Mouse (Mus musculus) stomach, embryonic 15.5 days (tissue): ENCODE results near the gene Gm20661. TPM values are rescaled to one million over a fixed set of nuclear protein-coding genes. Genes with fewer than 3 reads are reported as not detected.
A peak's percentile ranks its signal among the peaks of the same experiment; 100 is the strongest.
"Not testable (repeated sequence)": the region's sequence is repeated elsewhere in the genome, so short reads cannot be mapped to it uniquely, and the experiment has no call there.

Experiments used
- ATAC-seq: fragments of 200-750 bp; cut with Nextera tagmentation; 2 replicates; pipeline ENCODE4 v1.8.0; 2017; ENCODE audit warnings: low read depth, moderate number of reproducible peaks, moderate TSS enrichment; ENCODE audit not compliant: insufficient read depth, low FRiP score
- H3K27ac ChIP-seq: fragments of 300-500 bp; sonication (generic); 2 replicates; pipeline ENCODE4 v1.5.1; 2015; ENCODE audit warnings: mild to moderate bottlenecking, inconsistent platforms
- H3K27me3 ChIP-seq: fragments of 300-500 bp; sonication (generic); replicated peaks from 2 replicates; pipeline ENCODE4 v1.6.1; 2015; ENCODE audit warnings: inconsistent platforms
- H3K36me3 ChIP-seq: fragments of 300-500 bp; sonication (generic); 2 replicates; pipeline ENCODE4 v1.6.1; 2015; ENCODE audit warnings: inconsistent platforms
- H3K4me1 ChIP-seq: fragments of 300-500 bp; sonication (generic); 2 replicates; pipeline ENCODE4 v1.6.1; 2015; ENCODE audit warnings: inconsistent platforms
- H3K4me2 ChIP-seq: fragments of 300-500 bp; sonication (generic); 2 replicates; pipeline ENCODE4 v1.6.1; 2015; ENCODE audit warnings: mild to moderate bottlenecking, inconsistent platforms
- H3K4me3 ChIP-seq: fragments of 300-500 bp; sonication (generic); replicated peaks from 2 replicates; pipeline ENCODE4 v1.5.1; 2015; ENCODE audit warnings: inconsistent platforms
- H3K9ac ChIP-seq: fragments of 300-500 bp; sonication (generic); 2 replicates; pipeline ENCODE4 v1.6.1; 2015; ENCODE audit warnings: inconsistent platforms
- H3K9me3 ChIP-seq: fragments of 300-500 bp; sonication (generic); 2 replicates; pipeline ENCODE4 v1.6.1; 2016; ENCODE audit warnings: inconsistent platforms
- WGBS: fragments of 180-500 bp; shearing (Covaris S2); methylation state at CpG from one replicate; pipeline ENCODE4 v1.1.7; 2015; 5-methylcytosine and 5-hydroxymethylcytosine counted together
- polyA plus RNA-seq: library from polyadenylated mRNA; unstranded; fragments of >200 nt; fragmentation: Nextera tagmentation; extraction: Ambion mirVana; gene quantifications from 2 replicates; pipeline ENCODE4 v1.2.1, GENCODE M21; 2015

The Gm20661 gene
- polyA plus RNA-seq, 1 experiment from 2014 or later: 6.1 TPM

- Histone ChIP-seq H3K27ac (no peak overlapping the region), H3K36me3 (no peaks in the 10 kb centered on the region), H3K9ac (no peak overlapping the region), H3K9me3 (no peaks in the 10 kb centered on the region), H3K27me3 (no peaks in the 10 kb centered on the region), H3K4me2 (no peak overlapping the region), H3K4me3 (no peak overlapping the region), H3K4me1 (0 out of 2 replicates have a peak, but pooled peaks cover 7% of the 10 kb centered on the region)
- WGBS: 82% methylated on average over 5 of the region's 5 CpGs
- no peak for ATAC-seq
Observed at GRCm38 (mm10) chr9:108008041-108008440, 25.2 kb downstream of the Gm20661 start.

GRCm38 (mm10) chr9:108010385-108010784 is 27.5 kb downstream of the Gm20661 start:
- Histone ChIP-seq H3K9ac (no peak overlapping the region), H3K9me3 (no peaks in the 10 kb centered on the region), H3K27me3 (no peaks in the 10 kb centered on the region), H3K4me3 (no peak overlapping the region), H3K4me2 (no peak overlapping the region), H3K27ac (no peak overlapping the region), H3K36me3 (no peaks in the 10 kb centered on the region), H3K4me1 (no peaks in the 10 kb centered on the region)
- no peak for ATAC-seq

DNA sequence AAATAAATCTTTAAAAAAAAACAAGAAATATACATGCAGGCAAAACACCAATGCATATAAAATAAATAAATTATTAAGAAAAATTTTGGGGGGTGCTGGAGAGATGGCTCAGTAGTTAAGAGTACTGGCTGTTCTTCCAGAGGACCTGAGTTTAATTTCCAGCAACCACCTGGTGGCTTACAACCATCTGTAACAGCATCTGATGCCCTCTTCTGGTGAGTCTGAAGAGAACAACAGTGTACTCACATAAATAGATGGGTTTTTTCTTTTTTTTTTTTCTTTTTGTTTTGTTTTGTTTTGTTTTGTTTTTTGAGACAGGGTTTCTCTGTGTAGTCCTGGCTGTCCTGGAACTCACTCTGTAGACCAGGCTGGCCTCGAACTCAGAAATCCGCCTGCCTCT is 30.7 kb downstream of the Gm20661 start:
- H3K36me3 ChIP-seq, H3K9ac ChIP-seq, ATAC-seq, H3K27ac ChIP-seq, H3K4me2 ChIP-seq, H3K4me3 ChIP-seq, H3K27me3 ChIP-seq, H3K9me3 ChIP-seq, H3K4me1 ChIP-seq: not testable (repeated sequence)
- whole genome bisulfite sequencing: 95% methylated on average over 2 of the region's 2 CpGs

GRCm38 (mm10) chr9:108017127-108017526 is 34.3 kb downstream of the Gm20661 start:
- H3K4me2 ChIP-seq: no peak overlapping the region
- H3K9me3 ChIP-seq: no peaks in the 10 kb centered on the region
- no peak overlapping the region for H3K27ac ChIP-seq
- no peak for ATAC-seq
- no peaks in the 10 kb centered on the region for H3K36me3 ChIP-seq
- no peak overlapping the region for H3K4me3 ChIP-seq
- no peaks in the 10 kb centered on the region for H3K27me3 ChIP-seq
- 78% methylated on average over 3 of the region's 3 CpGs for WGBS
- H3K4me1 ChIP-seq: no peaks in the 10 kb centered on the region
- H3K9ac ChIP-seq: no peak overlapping the region

GRCm38 (mm10) chr9:108020741-108021140 is 37.9 kb downstream of the Gm20661 start:
- 84% methylated on average over 1 of the region's 1 CpGs for WGBS
- ATAC-seq: no peak
- H3K9ac ChIP-seq: no peak overlapping the region

GRCm38 (mm10) chr9:108023216-108023615 is 40.4 kb downstream of the Gm20661 start:
- Histone ChIP-seq H3K27me3 (no peaks in the 10 kb centered on the region), H3K9ac (no peak overlapping the region), H3K4me1 (no peaks in the 10 kb centered on the region), H3K9me3 (no peaks in the 10 kb centered on the region), H3K4me3 (no peak overlapping the region), H3K4me2 (no peak overlapping the region), H3K27ac (no peak overlapping the region), H3K36me3 (peaks cover 31% of the 10 kb centered on the region)
- WGBS: 89% methylated on average over 3 of the region's 3 CpGs
- no peak for ATAC-seq

More at GRCm38 (mm10) chr9:108020741-108021140, 37.9 kb downstream of the Gm20661 start:
- H3K27ac ChIP-seq: no peak overlapping the region
- no peaks in the 10 kb centered on the region for H3K9me3 ChIP-seq
- no peaks in the 10 kb centered on the region for H3K4me1 ChIP-seq
- H3K36me3 ChIP-seq: peaks cover 17% of the 10 kb centered on the region; the same call in 1 of the 2 replicates
- no peaks in the 10 kb centered on the region for H3K27me3 ChIP-seq
- H3K4me3 ChIP-seq: no peak overlapping the region
- H3K4me2 ChIP-seq: no peak overlapping the region

DNA sequence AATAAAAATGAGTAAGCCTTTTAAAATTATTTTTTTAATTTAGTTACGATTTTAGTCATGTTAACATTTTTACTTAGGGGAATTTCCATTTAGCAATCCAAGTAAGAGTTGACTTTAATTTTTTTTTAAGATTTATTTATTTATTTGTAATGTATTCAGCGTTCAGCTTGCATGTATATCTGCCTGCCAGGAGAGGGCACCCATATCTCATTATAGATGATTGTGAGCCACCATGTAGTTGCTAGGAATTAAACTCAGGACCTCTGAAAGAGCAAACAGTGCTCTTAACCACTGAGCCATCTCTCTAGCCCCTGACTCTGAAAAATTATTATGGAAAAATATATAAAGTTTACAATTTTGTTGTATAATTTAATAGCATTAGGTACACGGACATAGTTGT is 43.7 kb downstream of the Gm20661 start:
- H3K36me3 ChIP-seq: peaks cover 36% of the 10 kb centered on the region
- no peak for ATAC-seq
- no peak overlapping the region for H3K27ac ChIP-seq
- H3K9ac ChIP-seq: no peak overlapping the region
- H3K9me3 ChIP-seq: no peaks in the 10 kb centered on the region
- H3K27me3 ChIP-seq: no peaks in the 10 kb centered on the region
- H3K4me3 ChIP-seq: no peak overlapping the region
- no peaks in the 10 kb centered on the region for H3K4me1 ChIP-seq
- no peak overlapping the region for H3K4me2 ChIP-seq
- WGBS: 88% methylated on average over 3 of the region's 3 CpGs

DNA sequence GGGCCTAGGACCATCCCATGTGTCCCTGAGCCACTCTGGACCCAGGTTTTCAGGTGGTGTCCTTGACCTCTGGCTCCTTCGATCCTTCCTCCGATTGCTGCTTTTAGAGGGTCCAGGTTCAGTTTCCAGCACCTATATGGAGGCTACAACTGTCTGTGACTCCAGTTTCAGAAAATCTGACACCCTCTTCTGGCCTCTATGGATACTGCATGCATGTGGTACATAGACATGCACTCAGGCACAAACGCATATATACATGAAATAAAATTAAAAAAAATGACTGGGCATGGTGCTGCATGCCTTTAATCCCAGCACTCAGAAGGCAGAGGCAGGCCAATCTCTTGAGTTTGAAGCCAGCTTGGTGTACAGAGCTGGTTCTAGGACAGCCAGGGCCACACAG is 45.0 kb downstream of the Gm20661 start:
- H3K36me3 ChIP-seq: peaks cover 39% of the 10 kb centered on the region
- no peaks in the 10 kb centered on the region for H3K27me3 ChIP-seq
- no peaks in the 10 kb centered on the region for H3K4me1 ChIP-seq
- H3K9ac ChIP-seq: no peak overlapping the region
- no peak overlapping the region for H3K4me2 ChIP-seq
- H3K4me3 ChIP-seq: no peak overlapping the region
- no peak overlapping the region for H3K27ac ChIP-seq
- H3K9me3 ChIP-seq: no peaks in the 10 kb centered on the region
- no peak for ATAC-seq
- WGBS: 96% methylated on average over 3 of the region's 3 CpGs

DNA sequence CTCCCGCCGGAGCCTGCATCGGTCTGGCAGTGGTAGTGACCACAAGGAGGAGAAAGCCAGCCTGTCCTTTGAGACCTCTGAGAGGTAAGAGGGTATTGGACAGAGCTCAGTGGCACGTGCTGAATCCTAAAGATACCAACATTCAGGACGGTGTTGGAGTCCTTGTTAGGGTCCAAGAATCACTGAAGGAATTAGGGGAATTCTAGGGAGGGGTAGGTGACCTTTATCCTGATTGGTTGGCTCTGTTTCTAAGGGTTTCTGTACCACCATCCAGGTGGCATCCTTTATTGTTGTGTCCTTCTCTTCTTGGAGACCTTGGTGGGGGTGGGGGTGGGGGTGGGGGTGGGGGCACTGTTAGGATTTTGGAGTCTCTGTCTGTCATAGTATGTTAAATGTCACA is 49.3 kb downstream of the Gm20661 start:
- no peak for ATAC-seq
- Histone ChIP-seq H3K27me3 (no peaks in the 10 kb centered on the region), H3K4me3 (no peak overlapping the region), H3K4me1 (no peaks in the 10 kb centered on the region), H3K9ac (no peak overlapping the region), H3K4me2 (no peak overlapping the region), H3K36me3 (peaks cover 18% of the 10 kb centered on the region), H3K9me3 (no peaks in the 10 kb centered on the region), H3K27ac (no peak overlapping the region)
- WGBS: 93% methylated on average over 5 of the region's 5 CpGs

- H3K4me2 ChIP-seq: no peak overlapping the region
- H3K27me3 ChIP-seq: no peaks in the 10 kb centered on the region
- 91% methylated on average over 2 of the region's 2 CpGs for WGBS
- no peak overlapping the region for H3K9ac ChIP-seq
- H3K27ac ChIP-seq: no peak overlapping the region; the same call in 1 of the 2 replicates
- no peaks in the 10 kb centered on the region for H3K9me3 ChIP-seq
- peaks cover 23% of the 10 kb centered on the region for H3K36me3 ChIP-seq
- no peaks in the 10 kb centered on the region for H3K4me1 ChIP-seq
- ATAC-seq: peak; percentile 66
- no peak overlapping the region for H3K4me3 ChIP-seq
Observed at GRCm38 (mm10) chr9:108035331-108036156, 52.7 kb downstream of the Gm20661 start.
